Mouse (Mus musculus) lung, postnatal 14 days (tissue): ENCODE measurements around the gene Fpr-rs7.

Experiments
- DNase-seq: peaks from one replicate; pipeline ENCODE4 v3.0.0; 2021

Fpr-rs7 gene

DNA sequence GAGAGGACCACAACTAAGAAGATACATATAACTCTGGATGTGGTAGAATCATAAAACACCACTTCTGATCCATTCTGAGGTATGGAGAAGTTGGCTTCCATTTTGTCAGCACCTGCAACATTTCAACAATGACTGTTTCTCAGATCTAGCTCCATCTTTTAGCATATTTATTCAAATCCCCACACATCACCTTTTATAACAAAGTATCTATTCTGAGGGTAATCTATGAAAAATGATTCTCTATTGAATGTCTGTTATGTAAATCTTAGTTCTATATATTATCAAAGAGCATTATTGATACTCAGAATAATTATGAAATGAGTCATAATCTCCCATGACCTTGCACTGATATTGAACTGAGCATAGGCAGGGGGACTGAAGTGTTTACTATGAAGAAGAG is at the start of gene Fpr-rs7:
Gene Fpr-rs7, minus strand, starts transcription at position 101 of the 400 bp plus-strand sequence.
- no peak for DNase-seq

DNA sequence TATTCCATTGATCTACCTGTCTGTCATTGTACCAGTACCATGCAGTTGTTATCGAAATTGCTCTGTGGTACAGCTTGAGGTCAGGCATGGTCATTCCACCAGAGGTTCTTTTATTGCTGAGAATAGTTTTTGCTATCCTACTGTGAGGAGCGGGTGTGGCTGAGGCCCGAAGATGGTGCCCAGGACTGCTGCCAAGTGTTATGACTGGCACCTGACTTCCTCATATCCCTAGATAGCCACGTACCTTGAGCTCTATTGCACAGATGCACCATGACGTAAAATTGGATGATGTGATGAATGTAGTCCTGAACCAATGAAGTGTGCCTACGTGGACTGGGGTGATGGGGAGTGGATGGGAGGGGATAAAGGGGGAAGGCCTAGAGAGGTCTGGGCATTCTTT is 39.9 kb downstream of the Fpr-rs7 start:
- DNase-seq: no peak

DNA sequence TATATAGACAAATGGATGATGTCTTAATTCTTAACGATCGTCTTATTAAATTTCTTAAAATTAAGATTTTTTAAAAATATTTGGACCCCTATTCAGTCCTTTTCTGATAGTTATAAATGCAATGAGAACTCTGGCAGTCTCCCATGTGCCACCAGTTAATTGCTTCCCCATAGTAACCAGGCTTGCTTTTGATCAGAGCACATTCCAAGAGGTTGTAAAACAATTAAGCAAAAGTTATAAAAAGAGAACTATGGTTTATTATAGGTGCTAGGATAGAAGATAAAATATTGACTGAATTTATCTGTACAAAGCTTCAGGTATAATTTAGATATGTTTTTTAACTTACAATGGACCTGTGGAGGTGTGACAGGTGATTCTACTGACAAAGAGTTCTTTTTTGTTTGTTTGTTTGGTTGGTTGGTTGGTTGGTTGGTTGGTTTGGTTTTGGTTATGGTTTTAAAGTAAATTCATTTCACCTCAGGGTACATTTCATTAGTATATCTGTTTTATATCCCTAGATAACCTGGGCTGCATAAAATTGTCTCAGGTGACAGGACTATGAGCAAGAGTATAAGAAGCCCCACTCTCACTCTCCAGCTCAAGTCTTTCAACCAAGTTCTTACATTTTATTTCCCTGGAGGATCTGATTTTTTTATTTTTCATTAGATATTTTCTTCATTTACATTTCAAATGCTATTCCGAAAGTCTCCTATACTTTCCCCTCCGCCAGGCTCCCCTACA is 42.2 kb downstream of the Fpr-rs7 start:
- DNase-seq: no peak
